Mouse (Mus musculus) spleen, adult 2 months (tissue): Measurements from ENCODE around the gene Cbx8. TPM values are rescaled to one million over a fixed set of nuclear protein-coding genes. Genes with fewer than 3 reads are reported as not detected.

Source experiments
- DNase-seq, 2 experiments: peaks; one replicate each; pipeline versions ENCODE4 v3.0.0 to v3.0.0-alpha.2; 2012 to 2021; ENCODE audit warnings: low spot score in 2 of 2, low read depth in 1 of 2
- H3K27ac ChIP-seq: fragments of 200-500 bp; 2 replicates; pipeline ENCODE4 v1.5.1; 2012; ENCODE audit warnings: low read length, inconsistent platforms; ENCODE audit not compliant: insufficient read depth
- H3K27me3 ChIP-seq: fragments of 200-500 bp; 2 replicates; pipeline ENCODE4 v1.6.1; 2012; ENCODE audit warnings: mild to moderate bottlenecking, moderate library complexity, low read length, inconsistent platforms; ENCODE audit not compliant: control insufficient read depth, insufficient read depth
- H3K36me3 ChIP-seq: fragments of 200-500 bp; 2 replicates; pipeline ENCODE4 v1.6.1; 2012; ENCODE audit warnings: mild to moderate bottlenecking, low read length, inconsistent platforms; ENCODE audit not compliant: control insufficient read depth, insufficient read depth
- H3K4me1 ChIP-seq: fragments of 200-500 bp; 2 replicates; pipeline ENCODE4 v1.6.1; 2011; ENCODE audit warnings: inconsistent platforms; ENCODE audit not compliant: control insufficient read depth, insufficient read depth, insufficient read length
- H3K4me3 ChIP-seq: fragments of 200-500 bp; 2 replicates; pipeline ENCODE4 v1.5.1; 2011; ENCODE audit warnings: mild to moderate bottlenecking, inconsistent platforms; ENCODE audit not compliant: insufficient read depth, insufficient read length; ENCODE audit errors: extremely low read depth
- CTCF ChIP-seq: fragments of 200-500 bp; IDR thresholded peaks from 2 replicates; pipeline ENCODE4 v1.5.1; 2011; ENCODE audit warnings: mild to moderate bottlenecking, inconsistent platforms; ENCODE audit not compliant: insufficient read depth, insufficient read length, insufficient replicate concordance; ENCODE audit errors: extremely low read depth
- POLR2A ChIP-seq: fragments of 200-500 bp; IDR thresholded peaks from 2 replicates; pipeline ENCODE4 v1.6.1; 2011; ENCODE audit warnings: low read depth, low read length, inconsistent platforms
- WGBS: fragments of 180-500 bp; shearing (Covaris S2); methylation state at CpG from one replicate; pipeline ENCODE4 v1.1.7; 2018; 5-methylcytosine and 5-hydroxymethylcytosine counted together
- polyA plus RNA-seq: library from polyadenylated mRNA; depleted of rRNA; stranded (reverse); fragments of >200 nt; gene quantifications from 2 replicates; pipeline ENCODE4 v1.2.3, GENCODE M21; 2012

The Cbx8 gene
- polyA plus RNA-seq, 1 experiment: 4.5 TPM

DNA sequence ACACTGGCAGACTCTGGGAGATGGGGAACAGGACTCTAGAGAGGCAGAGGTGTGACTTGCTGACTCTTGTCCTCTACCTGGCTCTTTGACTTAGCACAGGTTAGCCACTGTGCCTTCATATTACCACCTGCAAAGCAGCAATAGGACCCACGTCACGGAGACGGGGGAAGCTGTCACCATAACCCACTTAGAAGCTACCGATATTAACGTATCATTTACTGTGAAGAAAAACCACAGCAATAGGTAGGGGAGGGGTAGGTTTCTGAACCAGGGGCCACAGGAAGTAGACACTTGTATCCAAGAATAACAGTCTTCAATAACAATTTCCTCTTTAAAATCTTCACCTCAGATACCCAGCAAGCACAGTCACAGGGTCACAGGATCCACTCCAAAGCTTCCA lies 35.0 kb upstream of the Cbx8 start:
- 6% methylated on average over 5 of the region's 5 CpGs for WGBS
- no peak overlapping the region for H3K4me3 ChIP-seq
- peaks cover 7% of the 10 kb centered on the region for H3K4me1 ChIP-seq
- H3K27ac ChIP-seq: peak overlapping the region; percentile 10; the same call in 1 of the 2 replicates
- peaks cover 13% of the 10 kb centered on the region for H3K36me3 ChIP-seq
- DNase-seq: no peak
- TF ChIP-seq CTCF (no peak), POLR2A (no peak)
- H3K27me3 ChIP-seq: no peaks in the 10 kb centered on the region

DNA sequence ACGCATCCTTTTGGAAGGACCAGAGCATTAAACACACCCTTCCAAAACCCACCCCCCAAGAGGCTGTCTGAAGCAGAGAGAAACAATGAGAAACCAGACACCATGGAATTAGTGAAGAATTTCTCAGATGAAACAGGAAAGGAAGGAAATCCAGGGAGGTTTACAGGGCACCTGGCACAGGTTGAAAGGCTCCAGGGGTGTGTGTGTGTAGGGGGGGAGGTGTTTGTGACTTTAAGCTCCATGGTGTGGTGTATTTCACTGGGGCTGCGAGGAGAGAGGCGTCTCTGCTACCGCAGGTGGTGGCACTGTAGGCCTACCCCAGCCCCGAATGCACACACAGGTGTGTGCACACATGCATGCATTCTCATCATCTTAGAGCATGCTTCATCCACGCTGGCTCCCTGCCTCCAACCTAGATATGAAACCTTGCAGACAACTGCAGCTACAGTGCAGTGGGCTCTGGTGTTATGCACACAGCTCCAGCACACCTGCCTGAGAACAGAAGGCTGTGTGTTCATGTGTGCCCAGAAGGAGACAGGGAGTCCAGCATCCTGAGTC lies 33.2 kb upstream of the Cbx8 start:
- 62% methylated on average over 6 of the region's 6 CpGs for WGBS
- no peak for TF ChIP-seq POLR2A
- TF ChIP-seq CTCF: no peak

DNA sequence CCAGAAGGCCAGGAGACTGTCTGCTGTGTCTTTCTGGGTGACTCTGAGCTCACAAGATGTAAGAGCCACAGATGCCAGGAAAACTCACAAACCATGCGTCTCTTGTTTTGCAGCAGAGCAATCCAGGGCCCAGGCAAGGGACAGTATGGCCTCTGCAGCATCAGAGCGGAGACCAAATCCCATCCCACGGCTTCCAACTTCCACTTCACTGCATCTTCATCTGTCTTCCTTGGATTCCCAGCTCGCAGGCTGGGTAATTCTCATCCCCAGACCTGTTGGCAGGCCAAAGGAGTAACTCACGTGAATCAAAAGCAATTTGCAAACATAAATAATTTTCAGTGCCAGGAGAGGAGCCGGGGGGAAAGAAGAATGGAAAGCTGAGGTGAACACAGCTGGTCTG lies 32.2 kb upstream of the Cbx8 start:
- Histone ChIP-seq H3K27ac (no peak overlapping the region), H3K4me3 (no peak overlapping the region), H3K36me3 (no peaks in the 10 kb centered on the region), H3K4me1 (peaks cover 7% of the 10 kb centered on the region; the same call in 1 of the 2 replicates), H3K27me3 (no peaks in the 10 kb centered on the region)
- WGBS: 83% methylated on average over 6 of the region's 6 CpGs
- TF ChIP-seq CTCF (no peak), POLR2A (no peak)
- DNase-seq: no peak

More for the DNA sequence above, 33.2 kb upstream of the Cbx8 start:
- Histone ChIP-seq H3K4me1 (peaks cover 7% of the 10 kb centered on the region; the same call in 1 of the 2 replicates), H3K27ac (no peak overlapping the region), H3K36me3 (no peaks in the 10 kb centered on the region), H3K27me3 (no peaks in the 10 kb centered on the region), H3K4me3 (no peak overlapping the region)
- DNase-seq: no peak

DNA sequence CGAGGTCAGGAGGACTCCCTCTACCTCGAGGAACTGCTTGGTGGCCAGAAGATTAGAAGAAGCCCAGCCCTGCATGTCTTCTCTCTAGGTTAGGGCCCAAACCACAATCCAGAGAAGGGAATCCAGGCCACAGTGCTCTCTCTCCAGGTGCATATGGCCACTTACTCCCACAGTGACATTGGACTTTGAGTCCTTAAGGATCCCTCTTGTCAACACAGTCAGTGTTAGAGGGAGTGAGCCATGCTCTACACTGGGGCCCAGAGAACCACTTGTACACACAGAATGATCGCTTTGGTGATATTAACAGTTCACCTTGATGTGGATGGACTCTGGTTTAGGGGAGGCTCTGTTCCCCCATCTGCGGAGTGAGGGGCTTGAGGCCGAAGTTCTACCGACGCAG lies 31.5 kb upstream of the Cbx8 start:
- no peaks in the 10 kb centered on the region for H3K36me3 ChIP-seq
- no peaks in the 10 kb centered on the region for H3K27me3 ChIP-seq
- no peak for TF ChIP-seq POLR2A
- no peak overlapping the region for H3K4me3 ChIP-seq
- WGBS: 80% methylated on average over 7 of the region's 7 CpGs
- H3K4me1 ChIP-seq: peaks cover 7% of the 10 kb centered on the region; the same call in 1 of the 2 replicates
- H3K27ac ChIP-seq: no peak overlapping the region
- DNase-seq: no peak

DNA sequence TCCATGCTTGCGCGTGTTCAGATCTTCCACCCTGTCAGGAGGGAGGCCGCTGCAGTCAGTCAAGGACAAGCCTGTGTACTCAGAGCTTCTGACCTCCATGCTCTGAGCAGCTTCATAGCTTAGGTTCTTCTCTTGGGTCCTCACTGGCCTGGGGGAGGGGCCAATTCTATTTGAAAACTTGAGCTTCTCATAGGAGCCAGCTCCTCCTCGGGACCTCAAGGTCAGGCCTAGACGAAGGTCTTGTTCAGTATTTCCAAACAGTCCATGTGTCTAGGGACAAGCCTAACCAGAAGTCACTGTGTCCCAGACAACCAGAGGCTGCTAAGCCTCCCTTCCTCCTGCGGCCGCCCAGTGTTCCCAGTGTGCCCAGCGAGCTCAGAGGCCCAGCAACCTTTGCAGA lies 26.1 kb upstream of the Cbx8 start:
- Histone ChIP-seq H3K27ac (no peak overlapping the region), H3K4me3 (no peak overlapping the region), H3K4me1 (no peaks in the 10 kb centered on the region), H3K36me3 (no peaks in the 10 kb centered on the region), H3K27me3 (0 out of 2 replicates have a peak, but pooled peaks cover 1% of the 10 kb centered on the region)
- no peak for DNase-seq
- WGBS: 90% methylated on average over 8 of the region's 8 CpGs
- no peak for TF ChIP-seq POLR2A
- no peak for TF ChIP-seq CTCF

DNA sequence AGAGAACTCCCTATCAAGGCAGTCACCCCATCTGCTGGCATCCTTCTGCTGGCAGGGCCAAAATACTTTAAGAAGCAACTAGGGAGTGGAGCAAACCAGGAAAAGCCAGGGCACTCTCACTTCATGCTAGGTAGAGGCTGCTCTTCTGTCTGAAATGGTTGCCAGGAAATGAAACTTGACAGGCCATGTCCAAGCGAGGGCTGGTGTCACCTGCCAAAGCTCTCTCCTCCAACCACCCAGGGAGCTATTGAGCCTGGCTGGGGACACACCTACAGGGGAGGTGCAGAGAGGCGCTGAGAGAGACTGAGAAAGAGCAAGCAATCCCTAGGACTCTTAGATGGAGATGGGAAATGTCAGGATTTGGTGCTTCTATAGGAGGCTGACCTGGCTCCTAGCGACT lies 18.5 kb upstream of the Cbx8 start:
- Histone ChIP-seq H3K27me3 (peaks cover 34% of the 10 kb centered on the region), H3K4me3 (no peak overlapping the region), H3K4me1 (peaks cover 30% of the 10 kb centered on the region; the same call in 1 of the 2 replicates), H3K27ac (no peak overlapping the region), H3K36me3 (no peaks in the 10 kb centered on the region)
- WGBS: 28% methylated on average over 3 of the region's 3 CpGs
- no peak for DNase-seq
- no peak for TF ChIP-seq POLR2A
- TF ChIP-seq CTCF: no peak

DNA sequence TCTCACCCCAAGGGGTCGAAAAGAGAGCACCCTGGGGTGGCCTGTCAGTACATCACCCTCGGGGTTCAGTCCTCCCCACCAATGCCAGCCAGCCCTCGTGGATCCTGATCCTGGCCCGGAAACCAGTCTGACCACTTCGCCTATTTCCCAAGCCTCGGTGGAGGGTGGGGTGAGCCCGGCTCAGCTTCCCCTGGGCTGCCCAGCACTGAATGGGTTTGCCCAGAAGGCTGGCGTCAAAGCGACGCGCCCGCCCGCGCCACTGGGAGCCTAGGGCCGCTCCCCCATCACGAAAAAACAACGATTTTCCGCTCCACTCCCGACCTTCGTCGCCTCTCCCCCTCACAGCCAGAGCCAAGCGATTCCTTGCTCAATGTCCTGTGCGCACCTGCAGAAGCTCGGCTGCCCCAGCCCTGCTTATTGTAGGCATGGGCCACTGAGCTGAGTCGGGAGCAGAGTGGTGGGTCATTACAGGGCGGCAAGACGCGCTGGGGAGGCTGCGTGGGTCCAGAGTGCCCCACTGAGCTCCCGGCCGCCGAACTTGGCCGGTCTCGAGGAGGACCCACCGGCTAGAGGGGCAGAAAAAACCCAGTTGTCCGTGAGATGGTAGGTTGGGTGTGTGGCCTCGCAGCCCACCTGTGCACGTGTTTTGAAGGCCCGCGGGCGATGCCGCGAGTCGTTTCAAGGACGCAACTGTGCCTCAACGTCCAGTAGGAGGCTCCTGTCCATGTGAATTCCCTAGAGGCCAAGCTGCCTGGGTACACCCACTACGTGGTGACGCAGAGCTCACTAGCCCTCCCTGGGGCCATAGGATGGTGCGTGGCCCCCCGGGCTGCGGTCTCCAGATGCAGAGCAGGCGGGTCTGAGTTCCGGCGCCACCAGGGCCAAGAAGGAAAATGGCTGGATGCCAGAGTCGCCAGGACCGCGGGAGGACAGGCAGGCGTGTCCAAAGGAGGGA lies 17.5 kb upstream of the Cbx8 start:
- H3K4me1 ChIP-seq: peaks cover 36% of the 10 kb centered on the region; the same call in 1 of the 2 replicates
- H3K4me3 ChIP-seq: no peak overlapping the region; the same call in 1 of the 2 replicates
- no peak for DNase-seq
- no peaks in the 10 kb centered on the region for H3K36me3 ChIP-seq
- no peak for TF ChIP-seq POLR2A
- no peak for TF ChIP-seq CTCF
- peaks cover 39% of the 10 kb centered on the region for H3K27me3 ChIP-seq
- WGBS: 6% methylated on average over 58 of the region's 58 CpGs
- H3K27ac ChIP-seq: no peak overlapping the region
